Comparison of ENCODE assay signal across 33 mouse cellular contexts in genomic region chr7:131417605-131418004, GRCm38 (mm10).
"Had no signal": no experiment of that assay in that cellular context is flagged by ENCODE, and none has a peak within 500 bp of the region (broad histone marks: within the 10 kb centered on the region; RNA-seq: fewer than 3 reads in every experiment).

No protein-coding gene starts in this region.

- H3K27ac ChIP-seq: heart, embryonic 10.5 days; heart, embryonic 13.5 days; heart, embryonic 15.5 days; hindbrain, embryonic 10.5 days; hindbrain, embryonic 12.5 days; hindbrain, embryonic 13.5 days; hindbrain, embryonic 14.5 days; hindbrain, embryonic 15.5 days; hindbrain, postnatal 0 days; intestine, embryonic 15.5 days; kidney, embryonic 15.5 days; kidney, postnatal 0 days; layer of hippocampus, adult 2 months; left cerebral cortex, adult 2 months had no signal

- ATAC-seq: hindbrain, embryonic 16.5 days; hindbrain, postnatal 0 days; inflammation-experienced regulatory T-cells, adult 6 months; intestine, embryonic 15.5 days; intestine, postnatal 0 days had no signal

- H3K4me3 ChIP-seq: heart, embryonic 10.5 days; heart, embryonic 13.5 days; heart, embryonic 15.5 days; hindbrain, embryonic 10.5 days; hindbrain, embryonic 12.5 days; hindbrain, embryonic 13.5 days; hindbrain, embryonic 15.5 days; intestine, embryonic 15.5 days; kidney, embryonic 15.5 days; layer of hippocampus, adult 2 months; left cerebral cortex, adult 2 months had no signal

- H3K4me2 ChIP-seq: heart, embryonic 11.5 days; heart, embryonic 13.5 days; heart, embryonic 15.5 days; hindbrain, embryonic 12.5 days; hindbrain, embryonic 13.5 days; hindbrain, embryonic 14.5 days; hindbrain, embryonic 15.5 days; intestine, embryonic 15.5 days; kidney, embryonic 15.5 days had no signal

- H3K4me1 ChIP-seq: heart, embryonic 10.5 days; heart, embryonic 15.5 days; hindbrain, embryonic 10.5 days; hindbrain, embryonic 12.5 days; intestine, embryonic 15.5 days had no signal

- DNase-seq: heart, postnatal 10 days; heart, postnatal 14 days; heart, postnatal 36 days; heart, postnatal 4 days; kidney, adult 11 months; kidney, adult 18-20 months; kidney, adult 2 months; kidney, adult 8-10 months; kidney, adult 9 months; kidney, postnatal 10 days; kidney, postnatal 25 days; kidney, postnatal 36 days; kidney, postnatal 4 days; layer of hippocampus, adult 9-11 months; layer of hippocampus, postnatal 36 days had no signal

- H3K9me3 ChIP-seq: heart, embryonic 10.5 days; heart, embryonic 13.5 days; heart, embryonic 15.5 days; hindbrain, embryonic 10.5 days; hindbrain, embryonic 12.5 days; hindbrain, embryonic 13.5 days; hindbrain, embryonic 15.5 days; intestine, embryonic 15.5 days; kidney, embryonic 15.5 days had no signal

- H3K36me3 ChIP-seq: heart, embryonic 10.5 days; heart, embryonic 13.5 days; heart, embryonic 15.5 days; hindbrain, embryonic 10.5 days; hindbrain, embryonic 12.5 days; hindbrain, embryonic 13.5 days; hindbrain, embryonic 15.5 days; intestine, embryonic 15.5 days; kidney, embryonic 15.5 days had no signal

- H3K9ac ChIP-seq: heart, embryonic 13.5 days; heart, embryonic 15.5 days; hindbrain, embryonic 12.5 days; hindbrain, embryonic 13.5 days; hindbrain, embryonic 14.5 days; hindbrain, embryonic 15.5 days; intestine, embryonic 15.5 days; kidney, embryonic 15.5 days had no signal

- H3K27me3 ChIP-seq: heart, embryonic 13.5 days; heart, embryonic 15.5 days; hindbrain, embryonic 12.5 days; hindbrain, embryonic 13.5 days; hindbrain, embryonic 15.5 days; intestine, embryonic 15.5 days; kidney, embryonic 15.5 days had no signal
